ENCODE assay signal across 9 mouse cellular contexts in the genomic region with DNA sequence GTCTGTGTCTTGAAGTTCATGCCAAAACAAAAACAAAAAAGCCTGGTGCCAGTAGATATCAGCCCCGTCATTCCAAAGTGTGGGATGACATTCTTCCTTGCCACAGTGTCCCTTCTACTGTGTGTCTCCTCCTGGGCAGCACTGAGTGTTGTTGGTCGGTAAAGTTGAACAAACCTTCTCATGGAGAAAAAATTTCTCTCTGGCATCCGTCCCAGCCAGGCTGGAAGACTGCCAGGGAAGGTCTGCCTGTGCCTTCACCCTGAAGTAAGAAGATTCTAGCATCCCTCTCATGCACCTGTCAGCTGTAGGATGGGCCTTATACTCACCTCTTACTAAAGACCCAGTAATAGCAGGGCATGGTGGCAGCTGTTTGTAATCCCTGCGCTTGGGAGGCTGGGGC. TPM values are rescaled to one million over a fixed set of nuclear protein-coding genes. Genes with fewer than 3 reads are reported as not detected.
DNase-seq lines count a peak whose midpoint lies in the region; ATAC-seq and TF ChIP-seq lines count a peak whose summit lies in the region.
"Had no signal": no experiment of that assay in that cellular context is flagged by ENCODE, and none has a peak within 500 bp of the region (broad histone marks: within the 10 kb centered on the region; RNA-seq: fewer than 3 reads in every experiment).

No protein-coding gene starts in this region.

- ATAC-seq in liver, postnatal 0 days: no peak
- no peak for ATAC-seq in liver, embryonic 12.5 days
- no peak for ATAC-seq in intestine, embryonic 16.5 days
- no peak for ATAC-seq in granulocyte monocyte progenitor cell, adult 5-6 weeks (replicated peaks; ENCODE audit: poor library complexity, severe bottlenecking)

- DNase-seq in liver, postnatal 0 days: peak; percentile 66
- DNase-seq in adrenal gland, postnatal 36 days: peak; percentile 85 to 87
- DNase-seq in testis, postnatal 14 days (ENCODE audit: low spot score): peak; percentile 68
- DNase-seq in thymus, postnatal 0 days (ENCODE audit: low spot score): no peak
- no peak for DNase-seq in thymus, postnatal 25 days

- peak overlapping the region; percentile 29 for H3K27ac ChIP-seq in liver, postnatal 0 days (ENCODE audit: low read depth)
- no peak overlapping the region for H3K27ac ChIP-seq in liver, embryonic 12.5 days
- H3K27ac ChIP-seq in intestine, embryonic 16.5 days (ENCODE audit: low read length): no peak overlapping the region
- H3K27ac ChIP-seq: macrophage had no signal

- no peaks in the 10 kb centered on the region for H3K36me3 ChIP-seq in liver, postnatal 0 days (replicated peaks; ENCODE audit: insufficient read depth, low read length)
- no peaks in the 10 kb centered on the region for H3K36me3 ChIP-seq in liver, embryonic 12.5 days
- H3K36me3 ChIP-seq in intestine, embryonic 16.5 days (ENCODE audit: control insufficient read depth, insufficient read depth, low read length): no peaks in the 10 kb centered on the region

- no peak overlapping the region for H3K4me2 ChIP-seq in liver, postnatal 0 days (ENCODE audit: low read depth, low read length)
- no peak overlapping the region for H3K4me2 ChIP-seq in liver, embryonic 12.5 days
- H3K4me2 ChIP-seq in intestine, embryonic 16.5 days (ENCODE audit: low read depth, low read length): no peak overlapping the region

- no peak for TF ChIP-seq CTCF in liver, postnatal 0 days (IDR thresholded peaks at IDR 0.05; ENCODE audit: low read depth)

- no peak for TF ChIP-seq EP300 in liver, postnatal 0 days (IDR thresholded peaks at IDR 0.05; ENCODE audit: low read depth)

- H3K9me3 ChIP-seq in liver, postnatal 0 days (ENCODE audit: low read length): no peaks in the 10 kb centered on the region
- H3K9me3 ChIP-seq in liver, embryonic 12.5 days (replicated peaks): no peaks in the 10 kb centered on the region
- H3K9me3 ChIP-seq in intestine, embryonic 16.5 days (ENCODE audit: control insufficient read depth, low read length): no peaks in the 10 kb centered on the region

- H3K4me3 ChIP-seq in liver, postnatal 0 days (ENCODE audit: low read depth, low read length): no peak overlapping the region
- no peak overlapping the region for H3K4me3 ChIP-seq in liver, embryonic 12.5 days
- no peak overlapping the region for H3K4me3 ChIP-seq in intestine, embryonic 16.5 days (ENCODE audit: low read length)

- no peak overlapping the region for H3K9ac ChIP-seq in liver, postnatal 0 days (replicated peaks)
- H3K9ac ChIP-seq in liver, embryonic 12.5 days: no peak overlapping the region
- H3K9ac ChIP-seq in intestine, embryonic 16.5 days (ENCODE audit: low read depth, low read length): 0 out of 2 replicates have a peak overlapping the region, but pooled peaks have one; percentile 33

- H3K27me3 ChIP-seq in liver, postnatal 0 days (ENCODE audit: insufficient read depth, low read length): no peaks in the 10 kb centered on the region
- H3K27me3 ChIP-seq in liver, embryonic 12.5 days (replicated peaks): no peaks in the 10 kb centered on the region
- no peaks in the 10 kb centered on the region for H3K27me3 ChIP-seq in intestine, embryonic 16.5 days (replicated peaks; ENCODE audit: control insufficient read depth, insufficient read depth, low read length)

- 60% methylated on average over 4 of the region's 4 CpGs for WGBS in liver, postnatal 0 days (ENCODE audit: insufficient replicate concordance)
- WGBS in liver, embryonic 12.5 days (ENCODE audit: insufficient replicate concordance): 70% methylated on average over 4 of the region's 4 CpGs
- 53% methylated on average over 4 of the region's 4 CpGs for WGBS in intestine, embryonic 16.5 days

- H3K4me1 ChIP-seq in liver, postnatal 0 days (ENCODE audit: insufficient read depth): peaks cover 21% of the 10 kb centered on the region
- peaks cover 21% of the 10 kb centered on the region for H3K4me1 ChIP-seq in liver, embryonic 12.5 days
- peaks cover 8% of the 10 kb centered on the region for H3K4me1 ChIP-seq in intestine, embryonic 16.5 days (ENCODE audit: control insufficient read depth, insufficient read depth, low read length)

RNA-seq across cellular contexts. Expression of a gene that starts 4.4 kb away (rescaled TPM):
- polyA plus RNA-seq in liver, postnatal 0 days (2015; fragmentation: Nextera tagmentation; extraction: Ambion mirVana): 20.8 and 24.0 TPM in 2 replicates
- 69.9 and 72.5 TPM in 2 replicates for polyA plus RNA-seq in liver, embryonic 12.5 days (2016; fragmentation: Nextera tagmentation; extraction: Ambion mirVana)
- 10 to 100 TPM; 79.1 to 86.5 TPM for total RNA-seq in adrenal gland, postnatal 36 days (2021)
- polyA plus RNA-seq in intestine, embryonic 16.5 days (2015; fragmentation: Nextera tagmentation; extraction: Ambion mirVana): 60.2 and 65.6 TPM in 2 replicates
- polyA plus RNA-seq in thymus, postnatal 0 days (2015; fragmentation: Nextera tagmentation; extraction: Ambion mirVana): 73.4 and 84.2 TPM in 2 replicates
- 86.2 and 138 TPM in 2 replicates for total RNA-seq in granulocyte monocyte progenitor cell, adult 5-6 weeks (2014; fragmentation: Nextera tagmentation)
- total RNA-seq in granulocyte monocyte progenitor cell, adult 5-6 weeks (2017): 63.2 and 78.7 TPM in 2 replicates

RNA-seq across cellular contexts. Expression of a gene that starts 9.4 kb away (rescaled TPM):
- 0.14 TPM in 1 of 2 replicates, not detected in the other for polyA plus RNA-seq in liver, postnatal 0 days (2015; fragmentation: Nextera tagmentation; extraction: Ambion mirVana)
- 0.22 TPM in 1 of 2 replicates, not detected in the other for polyA plus RNA-seq in liver, embryonic 12.5 days (2016; fragmentation: Nextera tagmentation; extraction: Ambion mirVana)
- not detected for total RNA-seq in adrenal gland, postnatal 36 days (2021)
- polyA plus RNA-seq in intestine, embryonic 16.5 days (2015; fragmentation: Nextera tagmentation; extraction: Ambion mirVana): 5.9 and 6.3 TPM in 2 replicates
- 1.9 TPM in 2 replicates for polyA plus RNA-seq in thymus, postnatal 0 days (2015; fragmentation: Nextera tagmentation; extraction: Ambion mirVana)
- not detected in 2 replicates for total RNA-seq in granulocyte monocyte progenitor cell, adult 5-6 weeks (2014; fragmentation: Nextera tagmentation)
- total RNA-seq in granulocyte monocyte progenitor cell, adult 5-6 weeks (2017): 1.9 TPM in 1 of 2 replicates, not detected in the other
- polyA plus RNA-seq: macrophage had no signal

RNA-seq across cellular contexts. Expression of a gene that starts 25.9 kb away (rescaled TPM):
- 158 and 164 TPM in 2 replicates for polyA plus RNA-seq in liver, postnatal 0 days (2015; fragmentation: Nextera tagmentation; extraction: Ambion mirVana)
- 365 and 372 TPM in 2 replicates for polyA plus RNA-seq in liver, embryonic 12.5 days (2016; fragmentation: Nextera tagmentation; extraction: Ambion mirVana)
- 100 to 1,000 TPM; 152 to 165 TPM for total RNA-seq in adrenal gland, postnatal 36 days (2021)
- polyA plus RNA-seq in intestine, embryonic 16.5 days (2015; fragmentation: Nextera tagmentation; extraction: Ambion mirVana): 421 and 489 TPM in 2 replicates
- 590 and 607 TPM in 2 replicates for polyA plus RNA-seq in thymus, postnatal 0 days (2015; fragmentation: Nextera tagmentation; extraction: Ambion mirVana)
- total RNA-seq in granulocyte monocyte progenitor cell, adult 5-6 weeks (2014; fragmentation: Nextera tagmentation): 526 and 559 TPM in 2 replicates
- total RNA-seq in granulocyte monocyte progenitor cell, adult 5-6 weeks (2017): 84.9 and 130 TPM in 2 replicates

RNA-seq across cellular contexts. Expression of a gene that starts 26.4 kb away (rescaled TPM):
- polyA plus RNA-seq in liver, postnatal 0 days (2015; fragmentation: Nextera tagmentation; extraction: Ambion mirVana): 19.3 and 25.0 TPM in 2 replicates
- 50.3 and 54.0 TPM in 2 replicates for polyA plus RNA-seq in liver, embryonic 12.5 days (2016; fragmentation: Nextera tagmentation; extraction: Ambion mirVana)
- 10 to 100 TPM; 24.4 to 26.1 TPM for total RNA-seq in adrenal gland, postnatal 36 days (2021)
- polyA plus RNA-seq in intestine, embryonic 16.5 days (2015; fragmentation: Nextera tagmentation; extraction: Ambion mirVana): 60.1 and 62.7 TPM in 2 replicates
- 51.1 and 59.4 TPM in 2 replicates for polyA plus RNA-seq in thymus, postnatal 0 days (2015; fragmentation: Nextera tagmentation; extraction: Ambion mirVana)
- total RNA-seq in granulocyte monocyte progenitor cell, adult 5-6 weeks (2014; fragmentation: Nextera tagmentation): 52.8 and 54.1 TPM in 2 replicates
- total RNA-seq in granulocyte monocyte progenitor cell, adult 5-6 weeks (2017): 69.4 and 72.2 TPM in 2 replicates

RNA-seq across cellular contexts. Expression of a gene that starts 31.9 kb away (rescaled TPM):
- 71.5 and 74.2 TPM in 2 replicates for polyA plus RNA-seq in liver, postnatal 0 days (2015; fragmentation: Nextera tagmentation; extraction: Ambion mirVana)
- polyA plus RNA-seq in liver, embryonic 12.5 days (2016; fragmentation: Nextera tagmentation; extraction: Ambion mirVana): 108 TPM in 2 replicates
- 100 to 1,000 TPM; 250 to 263 TPM for total RNA-seq in adrenal gland, postnatal 36 days (2021)
- polyA plus RNA-seq in intestine, embryonic 16.5 days (2015; fragmentation: Nextera tagmentation; extraction: Ambion mirVana): 175 and 180 TPM in 2 replicates
- polyA plus RNA-seq in thymus, postnatal 0 days (2015; fragmentation: Nextera tagmentation; extraction: Ambion mirVana): 217 and 222 TPM in 2 replicates
- 160 and 218 TPM in 2 replicates for total RNA-seq in granulocyte monocyte progenitor cell, adult 5-6 weeks (2014; fragmentation: Nextera tagmentation)
- 119 and 145 TPM in 2 replicates for total RNA-seq in granulocyte monocyte progenitor cell, adult 5-6 weeks (2017)

Comparison
In these comparisons a context has a peak if more than half of its experiments do, and no peak if none do; other contexts are left out.
1. DNase-seq: peak in liver, postnatal 0 days (single experiment), adrenal gland, postnatal 36 days (2 of 2) and testis, postnatal 14 days (single experiment); none in thymus, postnatal 0 days (single experiment) and thymus, postnatal 25 days (single experiment).